Mouse (Mus musculus): Measurements from ENCODE around the gene Tbx15. TPM values are rescaled to one million over a fixed set of nuclear protein-coding genes. Genes with fewer than 3 reads are reported as not detected.

Tbx15 gene
- polyA plus RNA-seq, 1 experiment = 1.7 TPM

GRCm38 (mm10) chr3:99261986-99262385 lies 21.8 kb downstream of the Tbx15 start:
- Histone ChIP-seq H3K4me3 (ENCODE audit: low read depth, low read length) (no peak overlapping the region), H3K4me1 (ENCODE audit: control insufficient read depth, insufficient read depth, low read length) (no peaks in the 10 kb centered on the region), H3K27ac (ENCODE audit: insufficient read depth, low read length) (no peak overlapping the region), H3K36me3 (ENCODE audit: control insufficient read depth, insufficient read depth, low read length, poor library complexity, severe bottlenecking) (no peaks in the 10 kb centered on the region), H3K27me3 (ENCODE audit: control insufficient read depth, insufficient read depth, low read length, poor library complexity, severe bottlenecking) (peaks cover 2% of the 10 kb centered on the region; the same call in 1 of the 2 replicates), H3K9me3 (replicated peaks; ENCODE audit: control insufficient read depth, insufficient read depth, low read length, poor library complexity, severe bottlenecking) (no peaks in the 10 kb centered on the region), H3K9ac (ENCODE audit: low read depth, poor library complexity, severe bottlenecking) (no peak overlapping the region)
- no peak for TF ChIP-seq CTCF (IDR thresholded peaks at IDR 0.05; ENCODE audit: low read depth, low read length)
- TF ChIP-seq EP300 (IDR thresholded peaks at IDR 0.05; ENCODE audit: insufficient read depth, low read depth, low read length) = no peak
- TF ChIP-seq POLR2A (IDR thresholded peaks at IDR 0.05; ENCODE audit: insufficient read depth, low read length) = no peak

GRCm38 (mm10) chr3:99263471-99263903 lies 23.3 kb downstream of the Tbx15 start:
- H3K4me3 ChIP-seq (ENCODE audit: low read depth, low read length) = no peak overlapping the region
- TF ChIP-seq CTCF (IDR thresholded peaks at IDR 0.05; ENCODE audit: low read depth, low read length) (no peak), POLR2A (IDR thresholded peaks at IDR 0.05; ENCODE audit: insufficient read depth, low read length) (no peak), EP300 (IDR thresholded peaks at IDR 0.05; ENCODE audit: insufficient read depth, low read depth, low read length) (no peak)
- H3K9ac ChIP-seq (ENCODE audit: low read depth, poor library complexity, severe bottlenecking) = no peak overlapping the region
- no peaks in the 10 kb centered on the region for H3K9me3 ChIP-seq (replicated peaks; ENCODE audit: control insufficient read depth, insufficient read depth, low read length, poor library complexity, severe bottlenecking)
- H3K27ac ChIP-seq (ENCODE audit: insufficient read depth, low read length) = no peak overlapping the region
- H3K4me1 ChIP-seq (ENCODE audit: control insufficient read depth, insufficient read depth, low read length) = no peaks in the 10 kb centered on the region
- H3K36me3 ChIP-seq (ENCODE audit: control insufficient read depth, insufficient read depth, low read length, poor library complexity, severe bottlenecking) = no peaks in the 10 kb centered on the region
- H3K27me3 ChIP-seq (ENCODE audit: control insufficient read depth, insufficient read depth, low read length, poor library complexity, severe bottlenecking) = peaks cover 3% of the 10 kb centered on the region; the same call in 1 of the 2 replicates

DNA sequence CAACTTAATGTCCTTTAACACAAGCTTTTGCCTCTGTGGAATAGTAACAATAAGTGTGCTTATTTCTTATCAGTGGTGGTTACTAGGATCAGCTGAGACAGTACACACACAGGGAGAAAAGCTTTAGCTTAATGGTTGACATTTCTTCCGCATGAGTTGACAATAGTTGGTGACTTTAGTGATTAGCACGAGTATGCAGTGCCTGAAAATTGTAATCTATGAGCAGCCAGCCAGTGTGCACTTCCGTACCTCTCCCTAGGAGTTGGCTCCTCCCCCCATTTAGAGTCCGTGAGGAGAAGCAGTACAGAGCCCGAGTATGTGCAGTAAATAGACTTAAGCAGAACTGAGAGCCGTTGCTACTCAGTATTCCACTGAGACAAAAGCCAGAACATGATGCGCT lies 24.5 kb downstream of the Tbx15 start:
- Histone ChIP-seq H3K36me3 (ENCODE audit: control insufficient read depth, insufficient read depth, low read length, poor library complexity, severe bottlenecking) (no peaks in the 10 kb centered on the region), H3K9me3 (replicated peaks; ENCODE audit: control insufficient read depth, insufficient read depth, low read length, poor library complexity, severe bottlenecking) (no peaks in the 10 kb centered on the region), H3K27me3 (ENCODE audit: control insufficient read depth, insufficient read depth, low read length, poor library complexity, severe bottlenecking) (peaks cover 4% of the 10 kb centered on the region; the same call in 1 of the 2 replicates), H3K4me3 (ENCODE audit: low read depth, low read length) (no peak overlapping the region), H3K27ac (ENCODE audit: insufficient read depth, low read length) (no peak overlapping the region), H3K9ac (ENCODE audit: low read depth, poor library complexity, severe bottlenecking) (no peak overlapping the region), H3K4me1 (ENCODE audit: control insufficient read depth, insufficient read depth, low read length) (no peaks in the 10 kb centered on the region)
- TF ChIP-seq EP300 (IDR thresholded peaks at IDR 0.05; ENCODE audit: insufficient read depth, low read depth, low read length) (no peak), POLR2A (IDR thresholded peaks at IDR 0.05; ENCODE audit: insufficient read depth, low read length) (no peak), CTCF (IDR thresholded peaks at IDR 0.05; ENCODE audit: low read depth, low read length) (no peak)

DNA sequence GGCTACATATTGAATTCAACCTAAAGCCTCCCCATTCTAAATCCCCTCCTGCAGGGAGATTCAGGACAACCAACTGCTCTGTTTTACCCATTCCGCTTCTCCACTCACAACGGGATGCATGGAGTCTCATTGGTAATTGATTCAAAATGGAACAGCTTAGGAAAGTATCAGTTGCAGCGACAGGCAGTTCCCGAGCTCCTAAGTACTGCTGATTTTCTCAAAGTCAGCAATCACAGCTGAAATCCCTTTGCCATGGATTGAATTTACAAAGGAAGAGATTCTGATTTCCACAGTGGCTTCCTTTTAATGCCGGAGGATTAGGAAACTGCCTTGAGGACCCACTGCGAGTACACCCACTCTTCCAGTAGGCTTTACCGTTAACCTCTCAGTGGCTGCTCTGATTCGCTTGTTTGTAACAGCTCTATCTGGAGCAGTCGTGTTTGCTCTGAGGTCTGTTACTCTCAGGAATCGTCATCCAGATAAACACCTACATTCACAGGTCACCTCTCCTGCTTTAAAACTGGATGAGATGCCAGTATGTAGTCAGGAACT lies 26.6 kb downstream of the Tbx15 start:
- Histone ChIP-seq H3K27ac (ENCODE audit: insufficient read depth, low read length) (no peak overlapping the region), H3K9ac (ENCODE audit: low read depth, poor library complexity, severe bottlenecking) (no peak overlapping the region), H3K27me3 (ENCODE audit: control insufficient read depth, insufficient read depth, low read length, poor library complexity, severe bottlenecking) (peaks cover 1% of the 10 kb centered on the region; the same call in 1 of the 2 replicates), H3K4me1 (ENCODE audit: control insufficient read depth, insufficient read depth, low read length) (no peaks in the 10 kb centered on the region), H3K36me3 (ENCODE audit: control insufficient read depth, insufficient read depth, low read length, poor library complexity, severe bottlenecking) (no peaks in the 10 kb centered on the region), H3K9me3 (replicated peaks; ENCODE audit: control insufficient read depth, insufficient read depth, low read length, poor library complexity, severe bottlenecking) (no peaks in the 10 kb centered on the region), H3K4me3 (ENCODE audit: low read depth, low read length) (no peak overlapping the region)
- no peak for TF ChIP-seq CTCF (IDR thresholded peaks at IDR 0.05; ENCODE audit: low read depth, low read length)
- TF ChIP-seq EP300 (IDR thresholded peaks at IDR 0.05; ENCODE audit: insufficient read depth, low read depth, low read length) = no peak
- no peak for TF ChIP-seq POLR2A (IDR thresholded peaks at IDR 0.05; ENCODE audit: insufficient read depth, low read length)

GRCm38 (mm10) chr3:99277973-99278580 lies 37.9 kb downstream of the Tbx15 start:
- H3K36me3 ChIP-seq (ENCODE audit: control insufficient read depth, insufficient read depth, low read length, poor library complexity, severe bottlenecking) = no peaks in the 10 kb centered on the region

DNA sequence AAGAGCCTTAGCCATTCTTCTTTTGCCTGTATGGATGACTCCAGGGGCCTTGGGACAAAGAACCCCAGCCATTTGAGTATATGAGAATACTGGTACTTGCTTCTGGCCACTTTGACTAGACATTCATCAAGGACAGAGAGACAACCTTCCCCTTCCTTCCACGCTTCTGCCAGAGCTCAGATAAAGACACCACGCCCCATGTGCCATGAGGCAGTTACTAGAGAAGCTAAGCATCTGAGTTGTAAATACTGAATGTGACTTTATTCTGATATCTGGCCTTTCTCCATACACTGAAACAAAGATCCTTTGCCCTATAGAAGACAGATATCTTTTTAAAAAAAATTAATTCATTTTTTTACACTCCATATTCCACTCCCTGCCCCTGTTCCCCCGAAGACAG lies 39.5 kb downstream of the Tbx15 start:
- no peaks in the 10 kb centered on the region for H3K36me3 ChIP-seq (ENCODE audit: control insufficient read depth, insufficient read depth, low read length, poor library complexity, severe bottlenecking)
- H3K9ac ChIP-seq (ENCODE audit: low read depth, poor library complexity, severe bottlenecking) = no peak overlapping the region
- no peak overlapping the region for H3K27ac ChIP-seq (ENCODE audit: insufficient read depth, low read length)
- no peaks in the 10 kb centered on the region for H3K27me3 ChIP-seq (ENCODE audit: control insufficient read depth, insufficient read depth, low read length, poor library complexity, severe bottlenecking)
- no peak overlapping the region for H3K4me3 ChIP-seq (ENCODE audit: low read depth, low read length)
- H3K9me3 ChIP-seq (replicated peaks; ENCODE audit: control insufficient read depth, insufficient read depth, low read length, poor library complexity, severe bottlenecking) = no peaks in the 10 kb centered on the region
- H3K4me1 ChIP-seq (ENCODE audit: control insufficient read depth, insufficient read depth, low read length) = no peaks in the 10 kb centered on the region
- no peak for TF ChIP-seq POLR2A (IDR thresholded peaks at IDR 0.05; ENCODE audit: insufficient read depth, low read length)
- TF ChIP-seq EP300 (IDR thresholded peaks at IDR 0.05; ENCODE audit: insufficient read depth, low read depth, low read length) = no peak
- no peak for TF ChIP-seq CTCF (IDR thresholded peaks at IDR 0.05; ENCODE audit: low read depth, low read length)

More at GRCm38 (mm10) chr3:99277973-99278580, 37.9 kb downstream of the Tbx15 start:
- H3K9ac ChIP-seq (ENCODE audit: low read depth, poor library complexity, severe bottlenecking) = no peak overlapping the region
- H3K9me3 ChIP-seq (replicated peaks; ENCODE audit: control insufficient read depth, insufficient read depth, low read length, poor library complexity, severe bottlenecking) = no peaks in the 10 kb centered on the region
- no peaks in the 10 kb centered on the region for H3K27me3 ChIP-seq (ENCODE audit: control insufficient read depth, insufficient read depth, low read length, poor library complexity, severe bottlenecking)
- H3K27ac ChIP-seq (ENCODE audit: insufficient read depth, low read length) = no peak overlapping the region
- TF ChIP-seq POLR2A (IDR thresholded peaks at IDR 0.05; ENCODE audit: insufficient read depth, low read length) = no peak
- no peak for TF ChIP-seq CTCF (IDR thresholded peaks at IDR 0.05; ENCODE audit: low read depth, low read length)
- TF ChIP-seq EP300 (IDR thresholded peaks at IDR 0.05; ENCODE audit: insufficient read depth, low read depth, low read length) = no peak
- H3K4me3 ChIP-seq (ENCODE audit: low read depth, low read length) = no peak overlapping the region
- no peaks in the 10 kb centered on the region for H3K4me1 ChIP-seq (ENCODE audit: control insufficient read depth, insufficient read depth, low read length)

All from ES-Bruce4 (cell line).